Mouse (Mus musculus): Measurements from ENCODE around the gene Riox2. TPM values are rescaled to one million over a fixed set of nuclear protein-coding genes. Genes with fewer than 3 reads are reported as not detected.
A peak's percentile ranks its signal among the peaks of the same experiment; 100 is the strongest.

Gene Riox2
- polyA plus RNA-seq, 1 experiment, result 10.4 TPM

- no peak for TF ChIP-seq CTCF (IDR thresholded peaks at IDR 0.05; ENCODE audit: extremely low read depth, insufficient read depth, low read length)
- no peak for TF ChIP-seq POLR2A (IDR thresholded peaks at IDR 0.05; ENCODE audit: extremely low read depth, insufficient read depth, low read length)
- no peak overlapping the region for H3K4me3 ChIP-seq (ENCODE audit: insufficient read depth, low read length)
- H3K4me1 ChIP-seq (ENCODE audit: control insufficient read depth, insufficient read depth, low read length), result no peaks in the 10 kb centered on the region
- no peak overlapping the region for H3K27ac ChIP-seq (ENCODE audit: insufficient read depth, low read length)
Observed at GRCm38 (mm10) chr16:59515169-59515568, 43.6 kb downstream of the Riox2 start.

- no peaks in the 10 kb centered on the region for H3K4me1 ChIP-seq (ENCODE audit: control insufficient read depth, insufficient read depth, low read length)
- TF ChIP-seq POLR2A (IDR thresholded peaks at IDR 0.05; ENCODE audit: extremely low read depth, insufficient read depth, low read length), result no peak
- TF ChIP-seq CTCF (IDR thresholded peaks at IDR 0.05; ENCODE audit: extremely low read depth, insufficient read depth, low read length), result no peak
- H3K27ac ChIP-seq (ENCODE audit: insufficient read depth, low read length), result no peak overlapping the region
- H3K4me3 ChIP-seq (ENCODE audit: insufficient read depth, low read length), result no peak overlapping the region
Observed at GRCm38 (mm10) chr16:59516965-59517364, 45.4 kb downstream of the Riox2 start.

GRCm38 (mm10) chr16:59517447-59518219 lies 46.1 kb downstream of the Riox2 start:
- H3K4me1 ChIP-seq (ENCODE audit: control insufficient read depth, insufficient read depth, low read length), result no peaks in the 10 kb centered on the region
- no peak overlapping the region for H3K27ac ChIP-seq (ENCODE audit: insufficient read depth, low read length)
- no peak overlapping the region for H3K4me3 ChIP-seq (ENCODE audit: insufficient read depth, low read length)
- TF ChIP-seq CTCF (IDR thresholded peaks at IDR 0.05; ENCODE audit: extremely low read depth, insufficient read depth, low read length) (no peak), POLR2A (IDR thresholded peaks at IDR 0.05; ENCODE audit: extremely low read depth, insufficient read depth, low read length) (no peak)

GRCm38 (mm10) chr16:59521752-59522423 lies 50.3 kb downstream of the Riox2 start:
- TF ChIP-seq POLR2A (IDR thresholded peaks at IDR 0.05; ENCODE audit: extremely low read depth, insufficient read depth, low read length), result no peak
- no peak for TF ChIP-seq CTCF (IDR thresholded peaks at IDR 0.05; ENCODE audit: extremely low read depth, insufficient read depth, low read length)
- no peaks in the 10 kb centered on the region for H3K4me1 ChIP-seq (ENCODE audit: control insufficient read depth, insufficient read depth, low read length)
- no peak overlapping the region for H3K27ac ChIP-seq (ENCODE audit: insufficient read depth, low read length)
- H3K4me3 ChIP-seq (ENCODE audit: insufficient read depth, low read length), result no peak overlapping the region

GRCm38 (mm10) chr16:59526939-59527338 lies 55.4 kb downstream of the Riox2 start:
- Histone ChIP-seq H3K27ac (ENCODE audit: insufficient read depth, low read length) (no peak overlapping the region), H3K4me3 (ENCODE audit: insufficient read depth, low read length) (no peak overlapping the region), H3K4me1 (ENCODE audit: control insufficient read depth, insufficient read depth, low read length) (no peaks in the 10 kb centered on the region)
- TF ChIP-seq CTCF (IDR thresholded peaks at IDR 0.05; ENCODE audit: extremely low read depth, insufficient read depth, low read length), result no peak
- TF ChIP-seq POLR2A (IDR thresholded peaks at IDR 0.05; ENCODE audit: extremely low read depth, insufficient read depth, low read length), result no peak

GRCm38 (mm10) chr16:59529570-59529969 lies 58.0 kb downstream of the Riox2 start:
- TF ChIP-seq CTCF (IDR thresholded peaks at IDR 0.05; ENCODE audit: extremely low read depth, insufficient read depth, low read length), result no peak
- TF ChIP-seq POLR2A (IDR thresholded peaks at IDR 0.05; ENCODE audit: extremely low read depth, insufficient read depth, low read length), result no peak
- Histone ChIP-seq H3K4me1 (ENCODE audit: control insufficient read depth, insufficient read depth, low read length) (no peaks in the 10 kb centered on the region), H3K4me3 (ENCODE audit: insufficient read depth, low read length) (no peak overlapping the region), H3K27ac (ENCODE audit: insufficient read depth, low read length) (no peak overlapping the region)

GRCm38 (mm10) chr16:59531243-59531642 lies 59.7 kb downstream of the Riox2 start:
- Histone ChIP-seq H3K4me1 (ENCODE audit: control insufficient read depth, insufficient read depth, low read length) (no peaks in the 10 kb centered on the region), H3K27ac (ENCODE audit: insufficient read depth, low read length) (no peak overlapping the region), H3K4me3 (ENCODE audit: insufficient read depth, low read length) (no peak overlapping the region)
- TF ChIP-seq CTCF (IDR thresholded peaks at IDR 0.05; ENCODE audit: extremely low read depth, insufficient read depth, low read length) (no peak), POLR2A (IDR thresholded peaks at IDR 0.05; ENCODE audit: extremely low read depth, insufficient read depth, low read length) (no peak)

- no peak for TF ChIP-seq POLR2A (IDR thresholded peaks at IDR 0.05; ENCODE audit: extremely low read depth, insufficient read depth, low read length)
- Histone ChIP-seq H3K4me3 (ENCODE audit: insufficient read depth, low read length) (no peak overlapping the region), H3K4me1 (ENCODE audit: control insufficient read depth, insufficient read depth, low read length) (no peaks in the 10 kb centered on the region), H3K27ac (ENCODE audit: insufficient read depth, low read length) (no peak overlapping the region)
Observed at GRCm38 (mm10) chr16:59532561-59532960, 61.0 kb downstream of the Riox2 start.

- no peak overlapping the region for H3K27ac ChIP-seq (ENCODE audit: insufficient read depth, low read length)
- TF ChIP-seq CTCF (IDR thresholded peaks at IDR 0.05; ENCODE audit: extremely low read depth, insufficient read depth, low read length) (no peak), POLR2A (IDR thresholded peaks at IDR 0.05; ENCODE audit: extremely low read depth, insufficient read depth, low read length) (no peak)
- no peak overlapping the region for H3K4me3 ChIP-seq (ENCODE audit: insufficient read depth, low read length)
- no peaks in the 10 kb centered on the region for H3K4me1 ChIP-seq (ENCODE audit: control insufficient read depth, insufficient read depth, low read length)
Observed at GRCm38 (mm10) chr16:59534349-59534748, 62.8 kb downstream of the Riox2 start.

- Histone ChIP-seq H3K27ac (ENCODE audit: insufficient read depth, low read length) (no peak overlapping the region), H3K4me1 (ENCODE audit: control insufficient read depth, insufficient read depth, low read length) (no peaks in the 10 kb centered on the region), H3K4me3 (ENCODE audit: insufficient read depth, low read length) (no peak overlapping the region)
- no peak for TF ChIP-seq POLR2A (IDR thresholded peaks at IDR 0.05; ENCODE audit: extremely low read depth, insufficient read depth, low read length)
- peak; percentile 20; the same call in 1 of the 2 replicates for TF ChIP-seq CTCF (IDR thresholded peaks at IDR 0.05; ENCODE audit: extremely low read depth, insufficient read depth, low read length)
Observed at GRCm38 (mm10) chr16:59535673-59536072, 64.1 kb downstream of the Riox2 start.
